Mouse (Mus musculus) large intestine, adult 2 months (tissue): Measurements from ENCODE around the gene Papola. TPM values are rescaled to one million over a fixed set of nuclear protein-coding genes. Genes with fewer than 3 reads are reported as not detected.

Experiments used
- DNase-seq: peaks from one replicate; pipeline ENCODE4 v3.0.0-alpha.2; 2012; ENCODE audit warnings: low read depth, low spot score
- WGBS: fragments of 180-500 bp; shearing (Covaris S2); methylation state at CpG from one replicate; pipeline ENCODE4 v1.1.7; 2018; 5-methylcytosine and 5-hydroxymethylcytosine counted together
- polyA plus RNA-seq: library from polyadenylated mRNA; depleted of rRNA; stranded (reverse); fragments of >200 nt; gene quantifications from 2 replicates; pipeline ENCODE4 v1.2.3, GENCODE M21; 2012; rRNA removed

Gene Papola
- polyA plus RNA-seq, result 44.6 and 54.1 TPM in 2 replicates

DNA sequence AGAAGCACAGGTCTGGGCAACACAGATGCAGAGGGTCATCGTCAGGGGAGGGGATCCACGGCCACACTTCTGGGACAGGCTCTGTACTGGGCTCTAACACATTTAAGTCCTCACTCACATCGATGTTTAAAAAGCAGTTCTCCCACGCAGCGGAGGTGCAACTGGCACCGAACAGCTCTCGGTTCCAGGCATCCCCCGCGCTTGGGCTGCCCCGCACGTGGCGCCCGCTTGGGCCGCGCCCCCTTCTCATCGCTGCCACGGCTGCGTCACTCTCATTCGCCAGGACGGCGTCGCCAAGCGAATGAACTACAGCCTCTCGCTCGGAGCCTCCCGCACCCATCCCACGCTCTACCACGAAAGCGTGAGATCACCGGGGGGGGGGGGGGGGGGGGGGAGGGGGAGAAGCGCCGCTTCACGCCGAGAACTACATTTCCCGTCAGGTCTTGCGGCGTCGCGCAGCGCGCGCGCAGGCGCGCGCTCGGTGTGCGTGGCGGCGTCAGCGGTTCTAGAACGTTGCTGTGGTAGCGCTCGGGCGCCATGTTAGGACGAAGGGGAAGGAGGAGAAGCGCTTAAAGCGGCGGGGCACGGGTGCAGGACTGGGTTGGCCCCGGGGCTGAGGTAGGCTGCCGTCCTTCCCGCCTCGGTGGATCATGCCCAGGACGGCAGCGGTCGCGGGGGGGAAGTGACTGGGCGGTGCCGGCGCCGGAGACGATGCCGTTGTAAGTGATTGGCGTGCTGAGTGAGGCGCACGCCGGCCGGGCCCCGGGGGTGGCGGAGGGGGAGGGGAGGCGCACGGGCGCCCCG, at the start of gene Papola:
Gene Papola (plus strand): TSS at position 499 of the 804 bp plus-strand sequence.
- peak; percentile 68 for DNase-seq
- WGBS, result 0% methylated on average over 80 of the region's 85 CpGs

GRCm38 (mm10) chr12:105735226-105735888, 49.1 kb upstream of the Papola start:
- WGBS, result 51% methylated on average over 7 of the region's 7 CpGs
- no peak for DNase-seq

GRCm38 (mm10) chr12:105735889-105736251, 48.6 kb upstream of the Papola start:
- DNase-seq, result no peak
- 98% methylated on average over 6 of the region's 6 CpGs for WGBS

GRCm38 (mm10) chr12:105738316-105739096, 46.0 kb upstream of the Papola start:
- no peak for DNase-seq
- WGBS, result 88% methylated on average over 15 of the region's 15 CpGs

GRCm38 (mm10) chr12:105739656-105740055, 44.8 kb upstream of the Papola start:
- DNase-seq, result no peak
- 69% methylated on average over 8 of the region's 8 CpGs for WGBS

- 30% methylated on average over 5 of the region's 5 CpGs for WGBS
- DNase-seq, result no peak
These were observed 36.4 kb upstream of the Papola start for GRCm38 (mm10) chr12:105748114-105748513.

DNA sequence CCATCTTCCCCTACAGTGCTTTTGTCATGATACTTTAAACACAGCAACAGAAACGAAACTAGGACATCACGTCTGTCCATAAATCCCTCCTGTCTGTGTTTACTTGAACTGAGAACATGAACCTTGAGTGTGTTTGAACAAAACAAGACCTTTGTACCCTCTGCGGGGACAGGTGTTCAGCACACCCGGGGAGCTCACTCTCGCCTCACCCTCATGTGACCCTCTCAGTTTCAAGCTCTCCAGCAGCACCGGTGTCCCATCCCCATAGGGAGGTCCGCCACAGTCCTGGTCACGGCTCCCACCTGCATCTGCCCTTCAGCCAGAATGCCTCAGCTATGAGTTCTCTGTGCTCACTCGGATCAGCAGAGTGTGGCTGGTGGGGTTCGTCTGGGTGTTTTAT, 30.7 kb upstream of the Papola start:
- no peak for DNase-seq
- 32% methylated on average over 10 of the region's 10 CpGs for WGBS

GRCm38 (mm10) chr12:105757816-105758497, 26.5 kb upstream of the Papola start:
- 21% methylated on average over 15 of the region's 15 CpGs for WGBS
- peak; percentile 80 for DNase-seq

GRCm38 (mm10) chr12:105758911-105759310, 25.6 kb upstream of the Papola start:
- DNase-seq, result no peak
- WGBS, result 49% methylated on average over 2 of the region's 2 CpGs

DNA sequence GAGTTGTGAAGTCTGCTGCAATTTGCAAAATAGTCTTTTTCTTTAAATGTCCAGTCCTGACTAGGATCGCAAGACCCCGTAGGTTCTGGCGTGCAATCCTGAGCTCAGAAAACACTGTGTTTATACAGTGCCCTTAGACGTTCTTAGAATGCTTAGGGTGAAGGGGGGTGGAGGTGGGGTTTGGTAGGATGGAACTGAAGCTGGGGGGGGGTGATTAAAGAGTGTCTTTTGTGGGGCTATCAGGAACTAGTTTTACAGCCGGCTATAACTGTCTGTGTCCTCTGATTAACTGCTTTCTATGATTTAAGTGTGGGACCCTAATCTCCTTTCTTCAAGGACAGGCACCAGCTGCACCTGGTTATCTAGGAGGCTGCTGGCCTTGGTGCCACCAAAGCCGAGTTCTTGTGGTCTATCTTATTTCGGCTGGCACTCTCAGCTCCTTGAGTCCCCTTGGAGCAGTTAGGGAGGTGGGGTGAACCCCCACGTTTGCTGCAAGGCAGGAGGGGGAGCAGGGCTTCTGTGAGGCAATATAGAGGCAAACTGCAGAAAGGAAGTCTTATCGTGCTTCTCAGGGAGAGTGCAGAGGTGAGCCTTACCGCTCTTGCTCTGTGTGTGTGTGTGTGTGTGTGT, 24.5 kb upstream of the Papola start:
- no peak for DNase-seq
- WGBS, result 12% methylated on average over 10 of the region's 10 CpGs

GRCm38 (mm10) chr12:105761171-105761570, 23.3 kb upstream of the Papola start:
- no peak for DNase-seq
- WGBS, result 43% methylated on average over 11 of the region's 11 CpGs

- 33% methylated on average over 3 of the region's 3 CpGs for WGBS
- no peak for DNase-seq
These were observed 22.9 kb upstream of the Papola start for GRCm38 (mm10) chr12:105761629-105762028.

DNA sequence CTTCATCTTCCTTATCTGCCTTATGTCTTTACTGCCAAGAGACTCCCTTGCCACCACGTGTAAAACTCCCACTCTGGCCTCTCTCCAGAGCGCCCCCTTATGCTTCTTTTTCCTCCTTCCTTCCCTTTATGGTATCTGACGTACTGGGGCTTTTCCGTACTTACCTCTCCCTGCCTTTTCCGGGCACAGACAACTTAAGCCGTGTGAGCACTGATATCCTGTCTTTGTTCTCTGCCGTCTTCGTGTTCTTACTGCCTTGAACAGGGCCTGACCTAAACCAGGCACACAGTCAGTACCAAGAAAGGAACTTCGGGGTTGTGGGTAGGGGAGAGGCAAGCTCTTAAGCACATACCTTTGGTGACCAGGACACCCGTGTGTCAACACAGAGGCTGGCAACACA, 14.8 kb upstream of the Papola start:
- 63% methylated on average over 10 of the region's 10 CpGs for WGBS
- DNase-seq, result no peak

DNA sequence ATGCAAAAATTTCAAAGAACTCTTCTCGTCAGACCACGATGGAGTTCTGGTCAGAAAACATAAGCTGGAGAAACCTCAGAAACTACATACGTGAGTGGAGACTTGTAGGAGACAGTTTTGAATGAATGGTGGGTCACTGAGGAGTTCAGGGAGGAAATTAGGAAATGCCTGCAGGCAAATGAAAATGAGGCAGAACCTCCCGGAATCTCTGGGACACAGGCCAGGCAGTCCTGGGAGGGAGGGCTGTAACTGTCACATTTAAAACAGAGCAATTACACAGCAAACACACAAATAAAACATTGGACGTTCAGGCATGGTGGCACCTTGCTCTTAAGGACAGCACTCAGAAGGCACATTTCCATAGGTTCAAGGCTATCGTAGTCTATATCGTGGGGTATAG, 9.6 kb upstream of the Papola start:
- DNase-seq, result no peak
- WGBS, result 61% methylated on average over 7 of the region's 7 CpGs

DNA sequence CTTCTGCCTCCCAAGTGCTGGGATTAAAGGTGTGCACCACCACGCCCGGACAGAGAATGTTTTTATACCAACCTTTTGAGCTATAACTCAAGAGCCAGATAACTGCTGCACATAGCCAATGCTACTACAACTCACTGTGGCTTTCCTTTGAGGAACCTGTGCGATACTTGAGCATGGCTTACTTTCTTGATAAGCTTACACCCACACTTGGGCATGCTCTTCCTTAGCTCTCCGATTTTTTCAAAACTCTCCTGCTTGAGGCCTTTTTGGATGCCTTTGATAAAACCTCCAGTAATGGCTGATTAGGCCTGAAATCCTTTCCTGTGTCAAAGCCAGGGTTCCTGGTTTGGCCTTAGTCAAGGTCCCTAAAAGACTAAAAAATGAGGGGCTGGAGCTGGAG, 6.8 kb upstream of the Papola start:
- DNase-seq, result no peak
- 94% methylated on average over 4 of the region's 4 CpGs for WGBS

DNA sequence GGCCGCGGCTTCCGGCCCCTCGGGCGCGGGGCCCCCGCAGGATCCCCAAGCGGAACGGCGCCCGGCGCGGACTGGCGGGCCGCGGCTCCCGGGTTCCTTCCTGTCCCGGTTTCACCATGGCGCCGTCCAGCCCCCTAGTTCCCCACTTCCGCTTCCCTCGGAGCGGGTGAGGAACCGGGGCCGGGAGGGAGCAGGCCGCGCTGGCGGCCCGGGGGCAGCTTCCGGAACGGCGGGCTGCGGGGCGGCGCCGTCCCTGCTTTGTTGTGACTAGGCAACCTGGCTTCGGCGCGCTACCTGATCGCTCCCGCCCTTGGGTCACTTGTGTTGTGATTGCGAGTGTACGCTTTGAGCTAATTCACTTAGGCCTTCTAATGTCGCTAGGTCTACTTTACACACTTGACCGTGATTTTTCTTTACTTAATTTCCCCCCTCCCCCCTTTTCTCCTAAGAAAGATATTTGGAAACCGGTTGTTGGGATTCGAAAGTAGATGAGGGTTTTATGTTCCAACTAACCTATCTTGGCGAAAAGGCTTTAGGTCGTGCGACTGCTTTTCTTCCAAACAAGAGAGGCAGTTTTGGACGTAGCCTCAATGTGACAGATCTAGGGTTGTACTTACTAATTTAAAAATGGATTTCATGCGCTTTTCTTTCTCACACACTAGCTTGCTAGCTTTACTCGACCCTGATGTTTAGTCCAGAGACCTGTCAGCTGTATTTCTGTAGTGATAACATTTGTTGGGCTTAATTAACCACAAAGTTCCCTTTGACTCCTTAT, 693 bp downstream of the Papola start:
- DNase-seq, result no peak
- WGBS, result under 1% methylated on average over 53 of the region's 53 CpGs

DNA sequence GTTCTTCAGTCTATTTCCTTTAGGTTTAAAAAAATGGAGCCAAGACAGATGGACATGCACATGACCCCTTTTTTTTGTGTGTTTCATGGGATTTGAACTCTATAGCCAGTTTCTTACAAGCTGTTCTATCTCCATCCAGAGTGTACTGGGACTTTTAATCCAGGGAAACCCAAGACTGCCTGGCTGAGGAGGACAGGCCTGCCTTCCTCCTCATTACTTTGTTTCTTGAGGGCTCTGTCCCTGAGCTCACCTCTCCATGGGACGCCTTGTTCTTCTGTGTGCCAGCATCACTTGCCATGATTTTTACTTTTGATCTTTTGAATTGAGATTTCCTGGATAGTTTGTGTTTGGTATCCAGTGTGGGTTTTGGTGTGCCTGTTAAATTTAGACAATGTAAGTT, 1.6 kb downstream of the Papola start:
- DNase-seq, result no peak
- WGBS, result 45% methylated on average over 1 of the region's 1 CpGs

DNA sequence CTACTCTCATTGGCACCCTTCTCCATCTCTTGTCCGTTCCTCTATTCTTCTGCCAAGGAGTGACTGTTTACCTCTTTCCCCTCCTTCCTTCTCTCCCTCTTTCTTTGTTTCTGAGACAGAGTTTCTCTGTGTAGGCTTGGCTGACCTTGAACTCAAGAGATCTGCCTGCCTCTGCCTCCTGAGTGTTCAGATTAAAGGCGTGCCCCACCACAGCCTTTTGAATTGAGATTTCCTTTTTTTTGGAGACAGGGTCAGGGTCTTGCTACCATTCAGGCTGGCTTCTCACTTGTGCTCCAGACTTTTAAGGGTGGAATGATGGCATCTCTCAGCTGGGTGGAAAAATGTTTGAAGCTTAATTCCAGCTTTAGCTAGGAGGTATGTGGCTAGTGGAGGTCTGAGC, 3.1 kb downstream of the Papola start:
- 85% methylated on average over 2 of the region's 2 CpGs for WGBS
- DNase-seq, result no peak

DNA sequence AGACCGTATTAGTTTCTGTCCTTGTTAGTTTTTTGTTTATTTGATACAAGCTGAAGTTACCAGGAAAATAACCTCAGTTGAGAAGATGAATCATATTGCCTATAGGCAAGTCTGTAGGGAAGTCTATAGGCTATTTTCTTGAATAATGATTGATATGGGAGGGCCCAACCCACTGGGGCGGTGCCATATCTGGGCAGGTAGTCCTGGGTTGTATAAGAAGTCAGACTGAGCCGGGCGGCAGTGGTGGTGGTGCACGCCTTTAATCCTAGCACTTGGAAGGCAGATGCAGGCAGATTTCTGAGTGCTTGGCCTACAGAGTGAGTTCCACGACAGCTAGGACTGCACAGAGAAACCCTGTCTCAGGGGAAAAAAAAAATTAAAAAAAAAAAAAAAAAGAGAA, 5.4 kb downstream of the Papola start:
- 47% methylated on average over 6 of the region's 6 CpGs for WGBS
- no peak for DNase-seq
